Mouse (Mus musculus) C2C12 (cell line): Measurements from ENCODE around the gene Tph1.

Experiments
- CEBPB ChIP-seq: IDR thresholded peaks from one replicate; pipeline ENCODE4 v1.6.1; 2011; ENCODE audit warnings: low read depth, mild to moderate bottlenecking, control low read depth, moderate library complexity
- CTCF ChIP-seq: IDR thresholded peaks from one replicate; pipeline ENCODE4 v1.5.1; 2011; ENCODE audit not compliant: control insufficient read depth, insufficient read depth, insufficient read length
- MAX ChIP-seq: IDR thresholded peaks from one replicate; pipeline ENCODE4 v1.6.1; 2011; ENCODE audit warnings: mild to moderate bottlenecking, control low read depth
- MYOG ChIP-seq: IDR thresholded peaks from one replicate; pipeline ENCODE4 v1.6.1; 2011; ENCODE audit not compliant: control insufficient read depth, insufficient read length; ENCODE audit errors: extremely low read depth
- USF1 ChIP-seq: IDR thresholded peaks from one replicate; pipeline ENCODE4 v1.6.1; 2011; ENCODE audit warnings: low read depth, mild to moderate bottlenecking, control low read depth, moderate library complexity

DNA sequence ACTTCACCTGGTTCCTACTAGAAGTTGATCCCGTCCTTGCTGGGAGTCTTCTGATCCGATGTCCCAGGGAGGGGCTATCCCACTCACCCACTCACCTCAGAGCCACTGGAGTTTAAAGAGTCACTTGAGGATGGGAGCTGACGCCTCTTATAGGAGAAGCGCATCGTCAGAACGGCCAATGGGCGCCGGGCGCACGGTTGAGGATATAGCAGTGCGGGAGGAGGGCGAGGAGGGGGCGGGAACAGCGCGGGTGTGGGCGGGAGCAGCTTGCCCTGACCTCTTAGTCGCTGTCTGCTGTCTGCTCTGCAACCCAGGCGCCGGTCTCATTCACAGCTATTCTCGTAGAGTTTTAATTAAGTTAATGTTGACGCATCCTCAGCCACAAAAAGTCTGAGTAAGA, 5.1 kb downstream of the Tph1 start:
- TF ChIP-seq CEBPB = no peak
- TF ChIP-seq CTCF = no peak
- TF ChIP-seq USF1 = no peak
- TF ChIP-seq MYOG = no peak
- no peak for TF ChIP-seq MAX
